Mouse (Mus musculus) CH12.LX (cell line): ENCODE data around the gene Pak1ip1.

Experiments used
- CTCF ChIP-seq, 2 experiments: IDR thresholded peaks in 1 of 2; conservative IDR thresholded peaks in 1 of 2; 2 replicates each; pipeline ENCODE4 v1.5.1; 2011 to 2012; ENCODE audit warnings: low read depth in 2 of 2, low read length in 2 of 2, improper control_type of control experiment in 1 of 2, inconsistent platforms in 1 of 2, mild to moderate bottlenecking in 1 of 2, moderate library complexity in 1 of 2
- E2F4 ChIP-seq: IDR thresholded peaks from 2 replicates; pipeline ENCODE4 v1.6.1; 2011; ENCODE audit warnings: low read depth, low read length, improper control_type of control experiment; ENCODE audit not compliant: insufficient replicate concordance
- ETS1 ChIP-seq: conservative IDR thresholded peaks from 2 replicates; pipeline ENCODE4 v1.6.1; 2012; ENCODE audit warnings: low read depth, mild to moderate bottlenecking, inconsistent platforms, low read length, improper control_type of control experiment, moderate library complexity
- NELFE ChIP-seq: IDR thresholded peaks from 2 replicates; pipeline ENCODE4 v1.6.1; 2011; ENCODE audit warnings: low read depth, low read length, improper control_type of control experiment
- POLR2A ChIP-seq: IDR thresholded peaks from 2 replicates; pipeline ENCODE4 v1.6.1; 2011; ENCODE audit warnings: low read depth, mild to moderate bottlenecking, improper control_type of control experiment, low read length
- POLR2AphosphoS2 ChIP-seq: IDR thresholded peaks from 2 replicates; pipeline ENCODE4 v1.6.1; 2011; ENCODE audit warnings: low read depth, low read length, improper control_type of control experiment
- TCF12 ChIP-seq: IDR thresholded peaks from 2 replicates; pipeline ENCODE4 v1.6.1; 2014; ENCODE audit warnings: low read depth, mild to moderate bottlenecking, inconsistent platforms, low read length, improper control_type of control experiment
- ZC3H11A ChIP-seq: IDR thresholded peaks from 2 replicates; pipeline ENCODE4 v1.6.1; 2012; ENCODE audit warnings: low read depth, mild to moderate bottlenecking, inconsistent platforms, low read length, improper control_type of control experiment

DNA sequence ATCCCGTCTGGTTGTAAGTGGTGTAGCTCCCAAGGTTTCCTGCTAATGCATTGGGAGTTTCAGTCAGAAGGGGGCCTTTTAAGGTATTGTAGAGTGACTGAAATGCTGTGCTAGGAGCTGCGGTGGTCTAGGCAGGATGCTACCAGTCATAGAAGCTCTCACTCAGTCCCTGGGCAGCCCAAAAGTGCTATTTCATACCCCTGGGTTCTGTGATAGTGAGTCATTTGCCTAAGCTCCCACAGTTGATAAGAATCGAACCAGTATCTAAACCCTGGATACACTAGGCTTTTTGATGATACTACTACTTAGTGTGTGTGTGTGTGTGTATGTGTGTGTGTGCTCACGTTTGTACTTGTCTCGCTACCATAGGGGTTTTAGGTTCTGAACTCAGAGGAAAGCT, 29.3 kb downstream of the Pak1ip1 start:
- TF ChIP-seq ETS1 (no peak), POLR2AphosphoS2 (no peak), CTCF (conservative IDR thresholded peaks at IDR 0.05 in 1 of 2, IDR thresholded peaks at IDR 0.05 in 1 of 2; ENCODE audit: low read depth in 2 of 2, low read length in 2 of 2) (no peak), ZC3H11A (no peak), POLR2A (no peak), E2F4 (no peak), TCF12 (no peak), NELFE (no peak)
